Mouse (Mus musculus) liver, embryonic 12.5 days (tissue): ENCODE data around the gene Dusp15. TPM values are rescaled to one million over a fixed set of nuclear protein-coding genes. Genes with fewer than 3 reads are reported as not detected.

Source experiments
- ATAC-seq: fragments of 200-750 bp; cut with Nextera tagmentation; 2 replicates; pipeline ENCODE4 v1.8.0; 2017; ENCODE audit warnings: moderate number of reproducible peaks, mild to moderate bottlenecking, moderate library complexity
- H3K27ac ChIP-seq: fragments of 300-500 bp; sonication (generic); 2 replicates; pipeline ENCODE4 v1.5.1; 2016; ENCODE audit warnings: mild to moderate bottlenecking
- H3K27me3 ChIP-seq: fragments of 300-500 bp; sonication (generic); replicated peaks from 2 replicates; pipeline ENCODE4 v1.6.1; 2016; ENCODE audit warnings: mild to moderate bottlenecking, moderate library complexity
- H3K36me3 ChIP-seq: fragments of 300-500 bp; sonication (generic); 2 replicates; pipeline ENCODE4 v1.6.1; 2016; ENCODE audit warnings: mild to moderate bottlenecking, moderate library complexity
- H3K4me1 ChIP-seq: fragments of 300-500 bp; sonication (generic); 2 replicates; pipeline ENCODE4 v1.6.1; 2016
- H3K4me2 ChIP-seq: fragments of 300-500 bp; sonication (generic); 2 replicates; pipeline ENCODE4 v1.6.1; 2016; ENCODE audit warnings: mild to moderate bottlenecking, moderate library complexity
- H3K4me3 ChIP-seq: fragments of 300-500 bp; sonication (generic); 2 replicates; pipeline ENCODE4 v1.5.1; 2016; ENCODE audit warnings: mild to moderate bottlenecking, moderate library complexity
- H3K9ac ChIP-seq: fragments of 300-500 bp; sonication (generic); 2 replicates; pipeline ENCODE4 v1.6.1; 2016; ENCODE audit warnings: mild to moderate bottlenecking, moderate library complexity
- H3K9me3 ChIP-seq: fragments of 300-500 bp; sonication (generic); replicated peaks from 2 replicates; pipeline ENCODE4 v1.6.1; 2016; ENCODE audit warnings: mild to moderate bottlenecking, moderate library complexity
- WGBS: fragments of 180-500 bp; shearing (Covaris S2); methylation state at CpG from one replicate; pipeline ENCODE4 v1.1.7; 2016; ENCODE audit not compliant: insufficient replicate concordance; 5-methylcytosine and 5-hydroxymethylcytosine counted together
- polyA plus RNA-seq: library from polyadenylated mRNA; unstranded; fragments of >200 nt; fragmentation: Nextera tagmentation; extraction: Ambion mirVana; gene quantifications from 2 replicates; pipeline ENCODE4 v1.2.1, GENCODE M21; 2016

Dusp15 gene
- not detected in 2 replicates for polyA plus RNA-seq

DNA sequence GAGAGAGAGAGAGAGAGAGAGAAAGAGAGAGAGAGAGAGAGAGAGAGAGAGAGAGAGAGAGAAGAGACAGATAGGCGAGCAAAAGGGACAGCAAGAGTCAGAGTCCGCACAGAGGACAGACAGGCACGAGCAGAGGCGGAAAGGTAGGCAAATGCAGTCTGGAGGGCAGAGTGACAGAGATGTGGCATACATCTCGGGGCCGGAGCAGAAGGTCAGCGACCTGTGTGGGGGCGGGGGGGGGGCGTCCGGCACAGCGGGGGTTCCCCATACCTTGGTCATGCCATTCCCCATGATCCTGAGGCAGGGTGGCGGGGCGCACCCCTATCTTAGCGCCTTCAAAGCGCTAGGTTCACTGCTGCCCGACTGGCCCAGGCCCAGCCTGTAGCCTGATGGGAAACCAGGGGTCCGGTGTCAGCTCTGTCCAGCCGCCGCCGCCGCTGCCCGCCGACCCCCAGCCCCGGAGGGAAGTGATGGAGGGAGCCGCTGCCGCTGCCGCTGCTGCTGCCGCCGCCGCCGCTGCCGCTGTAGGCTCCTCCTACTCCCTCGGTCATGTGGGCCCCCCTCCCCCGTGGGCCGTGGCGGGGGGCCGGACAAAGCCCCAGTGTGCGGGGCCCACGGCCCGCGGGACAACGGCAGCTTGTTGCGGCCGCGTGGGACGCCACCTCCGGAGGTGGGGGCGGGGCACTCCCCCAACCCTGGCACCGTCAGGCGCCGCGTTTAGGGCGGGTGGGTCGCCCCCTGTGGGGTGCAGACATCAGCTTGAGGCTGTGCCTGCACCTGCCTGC is at the start of gene Dusp15:
Dusp15 (minus strand) TSS at position 634 of the 785 bp plus-strand sequence.
- Histone ChIP-seq H3K4me1 (peaks cover 7% of the 10 kb centered on the region), H3K9me3 (no peaks in the 10 kb centered on the region), H3K36me3 (no peaks in the 10 kb centered on the region), H3K4me2 (peak within 1 kb of the TSS; percentile 73), H3K27ac (no peak within 1 kb of the TSS), H3K9ac (0 out of 2 replicates have a peak within 1 kb of the TSS, but pooled peaks have one; percentile 20), H3K4me3 (peak within 1 kb of the TSS; percentile 53), H3K27me3 (peaks cover 94% of the 10 kb centered on the region)
- no peak for ATAC-seq
- 2% methylated on average over 44 of the region's 54 CpGs for WGBS

DNA sequence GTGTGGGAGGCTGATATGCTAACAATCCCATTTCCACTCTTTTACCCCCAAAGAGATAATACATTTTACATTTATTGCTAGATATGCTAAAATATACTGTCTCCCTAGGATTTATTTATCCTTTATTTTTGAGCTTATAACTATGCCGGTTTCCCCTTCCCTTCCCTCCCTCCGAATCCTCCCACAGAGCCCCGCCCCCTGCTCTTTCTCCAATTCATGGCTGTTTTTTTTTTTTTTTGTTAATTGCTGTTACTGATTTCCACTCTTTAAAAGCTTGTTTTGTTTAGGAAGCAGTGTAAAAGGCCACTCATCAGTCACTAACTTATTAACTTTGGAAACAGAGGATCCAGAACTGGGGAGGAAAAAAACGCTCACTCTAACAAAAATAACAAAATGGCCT is 45.5 kb upstream of the Dusp15 start:
- 46% methylated on average over 4 of the region's 4 CpGs for WGBS
- no peak overlapping the region for H3K4me2 ChIP-seq
- H3K9ac ChIP-seq, result no peak overlapping the region
- no peaks in the 10 kb centered on the region for H3K9me3 ChIP-seq
- H3K4me1 ChIP-seq, result no peaks in the 10 kb centered on the region
- peaks cover 8% of the 10 kb centered on the region for H3K27me3 ChIP-seq
- H3K4me3 ChIP-seq, result no peak overlapping the region
- no peak for ATAC-seq
- no peak overlapping the region for H3K27ac ChIP-seq
- H3K36me3 ChIP-seq, result no peaks in the 10 kb centered on the region

DNA sequence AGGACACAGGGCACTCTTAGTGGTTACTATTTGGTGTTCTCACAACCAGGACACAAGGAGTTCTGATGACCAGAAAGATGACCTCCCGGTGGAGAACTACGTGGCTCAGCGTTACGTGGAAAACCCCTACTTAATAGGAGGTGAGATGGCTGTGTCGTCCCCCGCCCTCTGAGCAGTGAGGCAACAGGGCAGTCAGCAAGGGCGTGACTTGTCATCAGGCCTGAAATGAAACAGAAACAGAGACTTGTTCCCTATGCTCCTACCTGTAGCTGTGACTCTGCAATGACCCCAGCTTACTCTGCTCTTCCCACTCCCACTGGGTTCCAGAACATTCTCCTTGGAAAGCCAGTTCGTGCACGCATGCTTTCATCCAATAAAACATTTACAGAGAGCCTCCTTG is 40.0 kb upstream of the Dusp15 start:
- Histone ChIP-seq H3K9me3 (no peaks in the 10 kb centered on the region), H3K27ac (no peak overlapping the region), H3K27me3 (no peaks in the 10 kb centered on the region), H3K4me1 (0 out of 2 replicates have a peak, but pooled peaks cover 3% of the 10 kb centered on the region), H3K9ac (no peak overlapping the region), H3K4me3 (no peak overlapping the region), H3K36me3 (no peaks in the 10 kb centered on the region), H3K4me2 (no peak overlapping the region)
- 76% methylated on average over 9 of the region's 9 CpGs for WGBS
- ATAC-seq, result no peak

DNA sequence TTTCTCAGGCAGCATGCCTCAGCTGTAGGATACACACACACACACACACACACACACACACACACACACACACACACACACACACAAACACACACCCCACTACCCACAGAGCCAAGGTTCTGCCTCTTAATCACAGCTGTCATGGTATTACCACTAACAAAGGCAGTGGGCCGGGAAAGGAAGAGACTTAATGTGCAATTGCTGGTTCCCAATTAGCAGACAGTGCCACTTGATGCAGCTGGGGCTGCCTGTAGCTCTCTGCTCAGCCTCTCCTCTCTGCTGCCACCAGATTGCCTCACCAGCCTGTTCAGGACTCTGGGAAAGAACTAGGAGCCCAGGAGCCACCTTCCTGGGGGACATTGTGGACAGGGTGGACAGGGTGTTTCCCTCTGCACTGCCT is 34.1 kb upstream of the Dusp15 start:
- H3K27me3 ChIP-seq, result peaks cover 3% of the 10 kb centered on the region; the same call in 1 of the 2 replicates
- H3K36me3 ChIP-seq, result no peaks in the 10 kb centered on the region
- no peak overlapping the region for H3K4me3 ChIP-seq
- H3K9me3 ChIP-seq, result no peaks in the 10 kb centered on the region
- no peak overlapping the region for H3K4me2 ChIP-seq
- no peak for ATAC-seq
- no peak overlapping the region for H3K9ac ChIP-seq
- 0 out of 2 replicates have a peak, but pooled peaks cover 3% of the 10 kb centered on the region for H3K4me1 ChIP-seq
- WGBS, result 64% methylated on average over 1 of the region's 1 CpGs
- H3K27ac ChIP-seq, result no peak overlapping the region

DNA sequence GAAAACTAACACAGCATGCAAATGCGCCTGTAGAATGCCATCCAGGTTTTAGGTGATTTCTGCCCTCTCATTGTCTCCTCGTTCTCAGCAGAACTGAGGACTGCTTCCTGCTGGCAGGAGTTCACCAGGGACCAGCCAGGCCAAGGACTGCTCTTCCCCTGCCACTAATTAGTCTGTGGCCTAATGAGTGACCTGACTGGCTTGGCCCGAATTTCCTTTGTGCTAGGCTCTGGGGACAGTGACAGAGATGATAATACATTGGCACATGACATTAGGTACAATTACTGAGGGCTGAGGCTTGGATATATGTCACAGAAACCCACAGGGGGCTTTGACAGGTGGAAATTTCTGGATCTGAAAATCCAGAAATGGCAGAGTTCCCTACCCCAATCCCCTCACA is 25.5 kb upstream of the Dusp15 start:
- Histone ChIP-seq H3K4me2 (no peak overlapping the region), H3K36me3 (no peaks in the 10 kb centered on the region), H3K27ac (no peak overlapping the region), H3K9ac (no peak overlapping the region), H3K9me3 (no peaks in the 10 kb centered on the region), H3K4me1 (no peaks in the 10 kb centered on the region; the same call in 1 of the 2 replicates), H3K4me3 (no peak overlapping the region), H3K27me3 (peaks cover 5% of the 10 kb centered on the region; the same call in 1 of the 2 replicates)
- 35% methylated on average over 3 of the region's 3 CpGs for WGBS
- no peak for ATAC-seq

DNA sequence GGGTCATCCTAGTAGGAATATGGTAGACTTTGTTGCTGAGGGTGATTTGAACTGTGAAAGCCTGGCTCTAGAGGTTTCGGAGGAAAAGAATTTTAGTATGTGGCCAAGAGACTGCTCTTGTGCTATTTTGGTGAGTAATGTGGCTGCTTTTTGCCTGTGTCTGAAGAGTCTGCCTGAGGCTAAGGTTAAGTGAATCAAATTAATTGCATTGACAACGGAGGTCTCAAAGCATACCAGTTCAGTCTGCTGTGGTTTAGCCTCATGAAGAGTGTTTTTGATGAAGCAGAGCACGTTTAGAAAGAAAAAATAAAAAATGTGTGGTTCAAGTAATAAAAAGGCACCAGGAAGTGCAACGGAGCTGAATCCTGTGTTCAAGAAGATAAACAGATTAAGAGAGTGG is 14.1 kb upstream of the Dusp15 start:
- Histone ChIP-seq H3K4me2 (no peak overlapping the region), H3K27me3 (peaks cover 29% of the 10 kb centered on the region), H3K9me3 (no peaks in the 10 kb centered on the region), H3K36me3 (no peaks in the 10 kb centered on the region), H3K27ac (no peak overlapping the region), H3K4me1 (0 out of 2 replicates have a peak, but pooled peaks cover 3% of the 10 kb centered on the region), H3K9ac (no peak overlapping the region), H3K4me3 (no peak overlapping the region)
- no peak for ATAC-seq
- WGBS, result 48% methylated on average over 4 of the region's 4 CpGs

DNA sequence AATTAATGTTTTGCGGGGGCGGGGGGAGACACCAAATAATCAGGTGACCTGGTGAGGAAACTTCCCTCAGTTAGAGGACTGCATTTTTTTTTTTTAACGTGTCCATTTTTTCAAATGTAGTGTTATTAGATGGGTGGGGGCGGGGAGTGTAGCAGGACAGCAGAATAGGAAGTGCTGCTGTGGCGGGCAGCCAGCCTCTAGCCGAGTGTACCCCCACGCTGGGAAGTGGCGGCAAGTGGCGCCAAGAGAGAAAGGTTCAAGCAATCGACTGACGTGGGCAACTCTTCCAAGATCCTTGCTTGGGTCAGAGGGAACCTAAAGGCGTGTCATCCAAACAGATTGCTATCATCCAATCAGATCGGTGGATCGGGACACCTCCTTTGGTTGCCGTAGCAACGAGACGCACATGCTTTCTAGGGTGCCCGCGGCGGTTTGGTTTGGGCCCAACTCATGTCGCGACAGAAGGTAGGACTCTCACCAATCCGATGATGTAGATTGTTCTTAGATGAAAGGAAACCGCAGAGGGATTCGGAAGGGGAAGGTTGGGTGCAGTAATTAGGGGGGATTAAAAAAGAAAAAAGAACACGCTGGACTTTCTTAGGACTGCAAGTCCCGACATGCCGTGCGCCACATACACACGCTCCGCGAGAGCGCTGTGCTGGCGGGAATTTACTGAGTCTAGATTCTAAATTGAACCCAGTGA is 10.7 kb upstream of the Dusp15 start, which contains the start of gene Ttll9:
Ttll9 (plus strand) TSS at position 395 of the 703 bp plus-strand sequence.
- peaks cover 45% of the 10 kb centered on the region for H3K27me3 ChIP-seq
- no peaks in the 10 kb centered on the region for H3K9me3 ChIP-seq
- H3K36me3 ChIP-seq, result no peaks in the 10 kb centered on the region
- H3K4me2 ChIP-seq, result peak within 1 kb of the TSS; percentile 66
- no peak within 1 kb of the TSS for H3K9ac ChIP-seq
- ATAC-seq, result peak; percentile 57; the same call in 1 of the 2 replicates
- H3K4me1 ChIP-seq, result 0 out of 2 replicates have a peak, but pooled peaks cover 3% of the 10 kb centered on the region
- H3K4me3 ChIP-seq, result peak within 1 kb of the TSS; percentile 46
- H3K27ac ChIP-seq, result no peak within 1 kb of the TSS
- 3% methylated on average over 34 of the region's 34 CpGs for WGBS

DNA sequence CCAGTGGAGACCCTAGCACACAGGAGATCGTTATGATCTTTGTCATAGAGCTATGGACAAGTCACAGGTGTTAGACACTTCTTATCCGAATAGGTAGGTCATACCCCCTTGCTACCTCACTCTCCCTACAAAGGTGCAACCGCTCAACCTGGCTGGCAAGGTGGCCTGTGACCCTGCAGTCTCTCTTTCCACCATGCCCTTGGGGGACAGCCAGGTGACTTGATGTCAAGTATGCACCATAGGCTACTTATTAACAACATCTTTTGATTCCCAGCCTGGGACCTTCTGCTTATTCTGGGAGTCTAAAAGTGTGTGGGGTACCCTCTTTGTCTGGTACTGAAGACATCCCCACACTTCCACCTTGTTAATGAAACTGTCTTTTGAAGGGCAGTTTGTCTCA is 6.6 kb upstream of the Dusp15 start:
- 0 out of 2 replicates have a peak, but pooled peaks cover 3% of the 10 kb centered on the region for H3K4me1 ChIP-seq
- H3K4me2 ChIP-seq, result no peak overlapping the region
- ATAC-seq, result no peak
- H3K27ac ChIP-seq, result no peak overlapping the region
- H3K27me3 ChIP-seq, result peaks cover 77% of the 10 kb centered on the region
- no peaks in the 10 kb centered on the region for H3K36me3 ChIP-seq
- H3K9me3 ChIP-seq, result no peaks in the 10 kb centered on the region
- 40% methylated on average over 3 of the region's 3 CpGs for WGBS
- no peak overlapping the region for H3K9ac ChIP-seq
- no peak overlapping the region for H3K4me3 ChIP-seq

DNA sequence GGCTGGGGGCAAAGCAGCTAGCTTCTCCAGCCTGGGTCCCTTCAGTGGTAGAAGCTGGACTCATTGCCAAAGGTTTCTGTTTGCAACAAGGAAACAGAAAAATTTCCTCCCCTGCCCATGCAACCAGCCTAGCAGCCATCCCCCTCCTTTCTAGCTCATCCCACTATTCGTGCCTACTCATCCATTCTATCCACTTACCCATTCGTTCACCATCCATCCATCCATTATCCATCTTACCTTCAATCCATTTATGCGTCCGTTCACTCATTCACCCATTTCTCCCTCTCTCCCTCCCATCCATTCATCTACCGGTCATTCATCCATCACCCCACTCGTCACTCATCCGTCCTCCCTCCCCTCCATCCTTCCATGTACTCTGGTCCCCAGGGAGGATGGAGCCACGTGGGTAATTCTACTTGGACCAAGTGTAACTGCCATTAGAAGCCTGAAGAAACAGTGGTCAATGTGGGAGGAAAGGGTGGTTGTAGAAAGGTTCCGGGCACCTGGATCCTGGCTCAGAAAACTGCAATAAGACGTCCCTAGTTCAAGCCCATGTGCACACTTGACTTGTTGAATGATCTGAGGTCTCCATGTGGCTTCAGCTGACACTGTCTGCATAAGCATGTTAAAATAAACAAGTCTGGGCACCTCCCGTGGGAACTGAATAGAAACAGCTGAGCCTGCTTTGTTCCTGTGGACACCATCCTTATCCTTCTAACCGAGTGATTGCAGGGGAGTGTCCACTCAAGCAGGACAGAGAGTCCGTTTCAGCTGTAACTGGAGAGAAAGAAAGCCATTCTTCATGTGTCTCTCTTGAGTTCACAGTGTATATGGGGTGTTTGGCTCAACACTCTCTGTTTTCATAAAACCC is 587 bp upstream of the Dusp15 start:
- 0 out of 2 replicates have a peak overlapping the region, but pooled peaks have one; percentile 20 for H3K9ac ChIP-seq
- no peak for ATAC-seq
- H3K4me3 ChIP-seq, result peak overlapping the region; percentile 53
- H3K27me3 ChIP-seq, result peaks cover 93% of the 10 kb centered on the region
- H3K4me1 ChIP-seq, result peaks cover 7% of the 10 kb centered on the region
- WGBS, result 22% methylated on average over 13 of the region's 13 CpGs
- H3K36me3 ChIP-seq, result no peaks in the 10 kb centered on the region
- H3K27ac ChIP-seq, result no peak overlapping the region
- no peaks in the 10 kb centered on the region for H3K9me3 ChIP-seq
- peak overlapping the region; percentile 73 for H3K4me2 ChIP-seq

DNA sequence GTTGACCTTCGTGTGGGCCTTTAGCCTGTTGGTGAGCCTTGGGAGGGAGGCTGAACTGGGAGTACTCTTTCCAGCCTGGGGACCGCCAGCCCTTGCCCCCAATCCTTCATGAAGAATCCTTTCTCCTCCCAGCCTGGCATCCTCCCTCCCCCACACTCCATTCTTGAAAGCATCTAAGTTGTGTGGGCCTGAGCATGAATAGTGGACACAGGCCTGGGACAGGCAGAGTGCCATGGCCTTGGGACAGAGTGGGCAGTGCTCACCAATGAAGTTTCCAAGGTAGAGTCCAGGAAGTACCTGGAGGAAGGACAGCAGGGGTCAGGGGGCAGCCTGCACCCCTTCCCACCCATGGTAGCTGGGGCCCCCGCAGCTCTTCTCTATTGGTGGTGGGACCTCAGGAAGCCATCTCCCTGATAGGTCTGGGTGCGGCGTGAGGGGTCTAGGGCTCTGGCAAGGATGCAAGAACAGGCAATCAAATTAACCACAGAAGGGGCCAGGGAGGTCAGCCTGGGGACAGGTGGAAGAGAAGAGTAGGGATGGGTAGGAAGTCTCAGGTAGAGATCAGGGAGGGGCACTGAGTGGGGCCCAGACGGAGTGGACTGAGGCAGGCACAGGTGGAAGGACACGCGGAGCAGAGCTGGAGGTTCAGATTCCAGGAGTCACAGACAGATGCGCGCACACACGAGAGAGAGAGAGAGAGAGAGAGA is 987 bp downstream of the Dusp15 start:
- no peak overlapping the region for H3K27ac ChIP-seq
- H3K27me3 ChIP-seq, result peaks cover 94% of the 10 kb centered on the region
- ATAC-seq, result no peak
- no peaks in the 10 kb centered on the region for H3K9me3 ChIP-seq
- no peaks in the 10 kb centered on the region for H3K36me3 ChIP-seq
- H3K4me1 ChIP-seq, result peaks cover 7% of the 10 kb centered on the region
- 32% methylated on average over 11 of the region's 11 CpGs for WGBS
- no peak overlapping the region for H3K4me3 ChIP-seq
- no peak overlapping the region for H3K9ac ChIP-seq
- H3K4me2 ChIP-seq, result peak overlapping the region; percentile 73

DNA sequence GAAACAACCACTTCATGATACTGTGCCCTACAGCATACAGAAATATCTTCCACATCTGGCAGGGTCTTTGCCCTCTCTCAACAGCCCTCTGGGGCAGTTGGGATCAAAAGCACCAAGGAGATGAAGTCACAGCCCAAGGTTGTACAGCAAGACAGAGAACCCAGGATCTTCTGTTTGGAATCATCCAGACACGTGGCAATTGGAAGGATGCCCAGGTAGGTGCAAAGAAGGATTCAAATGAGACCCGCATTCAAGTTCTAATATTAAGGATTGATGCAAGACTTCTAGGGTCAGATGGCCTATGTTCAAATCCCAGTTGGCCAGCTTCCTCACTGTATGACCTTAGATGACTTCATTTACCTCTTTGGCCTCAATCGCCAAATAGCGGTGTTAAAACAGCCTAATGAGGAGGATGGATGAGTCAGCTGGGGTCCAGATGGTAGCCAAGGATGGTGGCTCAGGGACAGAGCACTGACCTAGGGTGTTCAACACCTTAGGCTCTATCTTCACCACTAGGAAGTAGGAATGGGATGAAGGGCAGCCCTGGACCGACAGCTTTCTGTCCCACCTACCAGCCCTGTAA is 3.0 kb downstream of the Dusp15 start:
- Histone ChIP-seq H3K4me3 (no peak overlapping the region), H3K4me2 (no peak overlapping the region), H3K9me3 (no peaks in the 10 kb centered on the region), H3K4me1 (peaks cover 7% of the 10 kb centered on the region), H3K36me3 (no peaks in the 10 kb centered on the region), H3K9ac (no peak overlapping the region), H3K27me3 (peaks cover 95% of the 10 kb centered on the region), H3K27ac (no peak overlapping the region)
- no peak for ATAC-seq
- 65% methylated on average over 5 of the region's 5 CpGs for WGBS
